Mouse (Mus musculus): ENCODE measurements around the gene Fau. TPM values are rescaled to one million over a fixed set of nuclear protein-coding genes. Genes with fewer than 3 reads are reported as not detected.

Fau gene
- polyA plus RNA-seq, 1 experiment from 2014 or later, result 453 TPM

GRCm38 (mm10) chr19:6061641-6062302 lies 4.1 kb downstream of the Fau start:
- peak overlapping the region; percentile 89 for H3K4me2 ChIP-seq
- no peaks in the 10 kb centered on the region for H3K27me3 ChIP-seq
- no peak for ATAC-seq (replicated peaks; ENCODE audit: insufficient number of reproducible peaks, insufficient read depth, low FRiP score, low read depth)
- peaks cover 14% of the 10 kb centered on the region for H3K36me3 ChIP-seq
- H3K4me1 ChIP-seq (replicated peaks), result peaks cover 33% of the 10 kb centered on the region
- H3K4me3 ChIP-seq, result peak overlapping the region; percentile 62
- H3K27ac ChIP-seq, result peak overlapping the region; percentile 88
- H3K9me3 ChIP-seq (replicated peaks), result no peaks in the 10 kb centered on the region
- under 1% methylated on average over 44 of the region's 44 CpGs for WGBS
- H3K9ac ChIP-seq, result peak overlapping the region; percentile 81

- peak overlapping the region; percentile 81 for H3K9ac ChIP-seq
- peaks cover 14% of the 10 kb centered on the region for H3K36me3 ChIP-seq
- WGBS, result 61% methylated on average over 5 of the region's 5 CpGs
- H3K4me1 ChIP-seq (replicated peaks), result peaks cover 36% of the 10 kb centered on the region
- no peak for ATAC-seq (replicated peaks; ENCODE audit: insufficient number of reproducible peaks, insufficient read depth, low FRiP score, low read depth)
- H3K27me3 ChIP-seq, result no peaks in the 10 kb centered on the region
- H3K27ac ChIP-seq, result peak overlapping the region; percentile 88
- no peaks in the 10 kb centered on the region for H3K9me3 ChIP-seq (replicated peaks)
- peak overlapping the region; percentile 89 for H3K4me2 ChIP-seq
- peak overlapping the region; percentile 62 for H3K4me3 ChIP-seq
These were observed 4.8 kb downstream of the Fau start for GRCm38 (mm10) chr19:6062418-6062817.

GRCm38 (mm10) chr19:6063081-6063480 lies 5.4 kb downstream of the Fau start:
- Histone ChIP-seq H3K9ac (peak overlapping the region; percentile 19; the same call in 1 of the 2 replicates), H3K27me3 (no peaks in the 10 kb centered on the region), H3K4me3 (0 out of 2 replicates have a peak overlapping the region, but pooled peaks have one; percentile 62), H3K9me3 (replicated peaks) (no peaks in the 10 kb centered on the region), H3K36me3 (peaks cover 14% of the 10 kb centered on the region), H3K27ac (no peak overlapping the region), H3K4me1 (replicated peaks) (peaks cover 42% of the 10 kb centered on the region), H3K4me2 (peak overlapping the region; percentile 89; the same call in 1 of the 2 replicates)
- no peak for ATAC-seq (replicated peaks; ENCODE audit: insufficient number of reproducible peaks, insufficient read depth, low FRiP score, low read depth)
- WGBS, result 91% methylated on average over 6 of the region's 6 CpGs

GRCm38 (mm10) chr19:6066571-6066970 lies 8.9 kb downstream of the Fau start:
- ATAC-seq (replicated peaks; ENCODE audit: insufficient number of reproducible peaks, insufficient read depth, low FRiP score, low read depth), result no peak
- peaks cover 28% of the 10 kb centered on the region; the same call in 1 of the 2 replicates for H3K36me3 ChIP-seq
- no peaks in the 10 kb centered on the region for H3K9me3 ChIP-seq (replicated peaks)
- H3K27ac ChIP-seq, result peak overlapping the region; percentile 50
- peak overlapping the region; percentile 49; the same call in 1 of the 2 replicates for H3K9ac ChIP-seq
- H3K4me3 ChIP-seq, result peak overlapping the region; percentile 50
- H3K27me3 ChIP-seq, result no peaks in the 10 kb centered on the region
- 22% methylated on average over 5 of the region's 5 CpGs for WGBS
- H3K4me2 ChIP-seq, result peak overlapping the region; percentile 91
- H3K4me1 ChIP-seq (replicated peaks), result peaks cover 32% of the 10 kb centered on the region

GRCm38 (mm10) chr19:6067011-6067723 lies 9.5 kb downstream of the Fau start:
- no peaks in the 10 kb centered on the region for H3K9me3 ChIP-seq (replicated peaks)
- no peaks in the 10 kb centered on the region for H3K27me3 ChIP-seq
- 1% methylated on average over 30 of the region's 30 CpGs for WGBS
- peak overlapping the region; percentile 50 for H3K4me3 ChIP-seq
- H3K36me3 ChIP-seq, result peaks cover 28% of the 10 kb centered on the region; the same call in 1 of the 2 replicates
- H3K4me1 ChIP-seq (replicated peaks), result peaks cover 30% of the 10 kb centered on the region
- H3K9ac ChIP-seq, result peak overlapping the region; percentile 49
- ATAC-seq (replicated peaks; ENCODE audit: insufficient number of reproducible peaks, insufficient read depth, low FRiP score, low read depth), result peak; percentile 54
- peak overlapping the region; percentile 91 for H3K4me2 ChIP-seq
- peak overlapping the region; percentile 50 for H3K27ac ChIP-seq

GRCm38 (mm10) chr19:6067724-6068415 lies 10.2 kb downstream of the Fau start, which contains the start of gene Tm7sf2:
Gene Tm7sf2, minus strand, starts transcription at chr19:6068373.
- peak within 1 kb of the TSS; percentile 50 for H3K27ac ChIP-seq
- H3K27me3 ChIP-seq, result no peaks in the 10 kb centered on the region
- H3K4me2 ChIP-seq, result peak within 1 kb of the TSS; percentile 91
- no peaks in the 10 kb centered on the region for H3K9me3 ChIP-seq (replicated peaks)
- WGBS, result 12% methylated on average over 33 of the region's 33 CpGs
- peaks cover 28% of the 10 kb centered on the region; the same call in 1 of the 2 replicates for H3K36me3 ChIP-seq
- peak within 1 kb of the TSS; percentile 49 for H3K9ac ChIP-seq
- ATAC-seq (replicated peaks; ENCODE audit: insufficient number of reproducible peaks, insufficient read depth, low FRiP score, low read depth), result peak; percentile 88
- peak within 1 kb of the TSS; percentile 50 for H3K4me3 ChIP-seq
- peaks cover 23% of the 10 kb centered on the region for H3K4me1 ChIP-seq (replicated peaks)

GRCm38 (mm10) chr19:6068951-6069350 lies 11.3 kb downstream of the Fau start:
- no peaks in the 10 kb centered on the region for H3K9me3 ChIP-seq (replicated peaks)
- H3K27ac ChIP-seq, result no peak overlapping the region
- no peak overlapping the region for H3K9ac ChIP-seq
- 66% methylated on average over 4 of the region's 4 CpGs for WGBS
- H3K36me3 ChIP-seq, result peaks cover 32% of the 10 kb centered on the region; the same call in 1 of the 2 replicates
- H3K27me3 ChIP-seq, result no peaks in the 10 kb centered on the region
- no peak overlapping the region for H3K4me3 ChIP-seq
- H3K4me1 ChIP-seq (replicated peaks), result peaks cover 20% of the 10 kb centered on the region
- H3K4me2 ChIP-seq, result no peak overlapping the region
- ATAC-seq (replicated peaks; ENCODE audit: insufficient number of reproducible peaks, insufficient read depth, low FRiP score, low read depth), result no peak

- Histone ChIP-seq H3K27ac (no peak overlapping the region), H3K36me3 (peaks cover 40% of the 10 kb centered on the region; the same call in 1 of the 2 replicates), H3K4me2 (no peak overlapping the region), H3K9me3 (replicated peaks) (no peaks in the 10 kb centered on the region), H3K4me1 (replicated peaks) (peaks cover 20% of the 10 kb centered on the region), H3K27me3 (no peaks in the 10 kb centered on the region), H3K9ac (no peak overlapping the region), H3K4me3 (no peak overlapping the region)
- WGBS, result 88% methylated on average over 10 of the region's 10 CpGs
- ATAC-seq (replicated peaks; ENCODE audit: insufficient number of reproducible peaks, insufficient read depth, low FRiP score, low read depth), result no peak
These were observed 12.2 kb downstream of the Fau start for GRCm38 (mm10) chr19:6069851-6070250.

GRCm38 (mm10) chr19:6070571-6071250 lies 13.1 kb downstream of the Fau start:
- no peak overlapping the region for H3K27ac ChIP-seq
- no peak overlapping the region for H3K9ac ChIP-seq
- H3K27me3 ChIP-seq, result no peaks in the 10 kb centered on the region
- WGBS, result 85% methylated on average over 31 of the region's 31 CpGs
- no peaks in the 10 kb centered on the region for H3K9me3 ChIP-seq (replicated peaks)
- no peak overlapping the region for H3K4me2 ChIP-seq
- no peak overlapping the region for H3K4me3 ChIP-seq
- H3K36me3 ChIP-seq, result peaks cover 44% of the 10 kb centered on the region; the same call in 1 of the 2 replicates
- peaks cover 24% of the 10 kb centered on the region for H3K4me1 ChIP-seq (replicated peaks)
- ATAC-seq (replicated peaks; ENCODE audit: insufficient number of reproducible peaks, insufficient read depth, low FRiP score, low read depth), result no peak

- no peak overlapping the region for H3K4me2 ChIP-seq
- H3K27ac ChIP-seq, result no peak overlapping the region
- H3K9ac ChIP-seq, result no peak overlapping the region
- peaks cover 44% of the 10 kb centered on the region; the same call in 1 of the 2 replicates for H3K36me3 ChIP-seq
- ATAC-seq (replicated peaks; ENCODE audit: insufficient number of reproducible peaks, insufficient read depth, low FRiP score, low read depth), result no peak
- no peaks in the 10 kb centered on the region for H3K27me3 ChIP-seq
- no peaks in the 10 kb centered on the region for H3K9me3 ChIP-seq (replicated peaks)
- WGBS, result 91% methylated on average over 19 of the region's 19 CpGs
- H3K4me3 ChIP-seq, result no peak overlapping the region
- peaks cover 28% of the 10 kb centered on the region for H3K4me1 ChIP-seq (replicated peaks)
These were observed 13.6 kb downstream of the Fau start for GRCm38 (mm10) chr19:6071261-6071660.
